Mouse (Mus musculus): ENCODE data around the gene Polr3h. TPM values are rescaled to one million over a fixed set of nuclear protein-coding genes. Genes with fewer than 3 reads are reported as not detected.
"Not testable (repeated sequence)": the region's sequence is repeated elsewhere in the genome, so short reads cannot be mapped to it uniquely, and the experiment has no call there.

Gene Polr3h
- polyA plus RNA-seq (2015; fragmentation: Nextera tagmentation; extraction: Ambion mirVana) = 128 and 146 TPM in 2 replicates

DNA sequence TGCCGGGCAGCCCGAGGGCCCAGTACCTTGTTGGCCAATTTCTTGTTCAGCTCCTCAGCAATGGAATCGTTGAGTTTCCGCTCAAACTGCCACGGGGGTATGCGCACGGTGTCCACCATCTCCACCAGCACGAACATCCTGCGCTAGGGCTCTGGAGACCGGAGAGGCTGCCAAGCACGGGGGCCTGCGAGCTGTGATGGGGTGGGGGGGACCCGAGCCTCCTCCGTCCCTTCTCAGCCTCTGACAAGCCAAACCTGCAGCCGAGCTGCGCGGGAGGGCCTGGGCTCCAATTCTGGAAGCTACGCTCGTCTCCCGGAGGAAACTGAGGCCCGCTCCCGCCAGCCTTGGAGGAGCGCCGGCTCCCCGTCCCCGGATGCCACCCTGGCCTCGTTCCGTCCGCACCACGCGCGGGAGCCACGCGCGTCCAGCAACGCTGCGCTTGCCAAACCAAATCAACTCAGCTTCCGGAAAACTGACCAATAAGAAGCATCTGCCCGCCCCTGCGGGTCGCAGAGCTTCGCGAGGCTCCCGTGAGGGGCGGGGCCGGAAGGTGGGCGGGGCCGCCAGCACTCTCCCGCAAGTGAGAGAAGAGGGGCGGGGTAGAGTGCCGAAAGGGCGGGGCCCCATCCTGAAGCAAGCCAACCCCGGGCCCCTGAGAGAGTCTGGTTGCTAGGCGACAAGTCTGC, at the start of gene Polr3h:
TSS of gene Polr3h (minus strand) at position 481 of the 686 bp plus-strand sequence.
- H3K27me3 ChIP-seq (replicated peaks) = no peaks in the 10 kb centered on the region
- peak; percentile 96; the same call in 1 of the 2 replicates for ATAC-seq (ENCODE audit: extremely low read depth, insufficient number of reproducible peaks, low FRiP score, low TSS enrichment)
- under 1% methylated on average over 54 of the region's 54 CpGs for WGBS
- H3K9ac ChIP-seq = peak within 1 kb of the TSS; percentile 82
- H3K36me3 ChIP-seq = peaks cover 6% of the 10 kb centered on the region; the same call in 1 of the 2 replicates
- H3K27ac ChIP-seq (replicated peaks) = peak within 1 kb of the TSS; percentile 25
- peak within 1 kb of the TSS; percentile 73 for H3K4me3 ChIP-seq
- peak within 1 kb of the TSS; percentile 81 for H3K4me2 ChIP-seq
- H3K4me1 ChIP-seq = peaks cover 19% of the 10 kb centered on the region
- H3K9me3 ChIP-seq = no peaks in the 10 kb centered on the region

DNA sequence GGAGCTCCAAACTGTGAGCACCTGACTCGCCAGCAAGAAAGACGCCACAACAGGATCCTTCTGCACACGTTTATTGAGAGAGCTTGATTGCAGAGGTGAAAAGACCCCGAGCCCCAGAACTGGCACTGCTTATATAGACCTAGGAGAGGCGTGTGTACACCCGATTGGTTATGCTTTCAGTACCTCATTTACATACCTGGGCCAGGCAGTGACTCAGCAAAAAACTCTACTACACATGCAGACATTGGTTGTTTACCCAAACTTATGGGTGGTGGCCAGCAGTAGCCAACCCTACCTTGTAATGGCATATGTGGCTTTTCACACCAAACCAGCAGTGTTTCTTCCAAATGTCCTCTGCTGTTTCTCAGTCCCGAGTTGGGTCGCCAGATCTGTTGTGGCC, 49.1 kb upstream of the Polr3h start:
- WGBS = 90% methylated on average over 8 of the region's 8 CpGs
- H3K4me2 ChIP-seq; H3K9me3 ChIP-seq; H3K27ac ChIP-seq (replicated peaks); H3K36me3 ChIP-seq; H3K9ac ChIP-seq; H3K4me1 ChIP-seq; H3K27me3 ChIP-seq (replicated peaks); H3K4me3 ChIP-seq; ATAC-seq (ENCODE audit: extremely low read depth, insufficient number of reproducible peaks, low FRiP score, low TSS enrichment): not testable (repeated sequence)

GRCm38 (mm10) chr15:81970498-81970897, 44.5 kb upstream of the Polr3h start:
- H3K4me3 ChIP-seq; H3K9me3 ChIP-seq; H3K27ac ChIP-seq (replicated peaks); H3K4me2 ChIP-seq; H3K9ac ChIP-seq; H3K36me3 ChIP-seq; H3K27me3 ChIP-seq (replicated peaks); ATAC-seq (ENCODE audit: extremely low read depth, insufficient number of reproducible peaks, low FRiP score, low TSS enrichment); H3K4me1 ChIP-seq: not testable (repeated sequence)
- 84% methylated on average over 4 of the region's 4 CpGs for WGBS

GRCm38 (mm10) chr15:81969635-81970034, 43.6 kb upstream of the Polr3h start:
- WGBS = 63% methylated on average over 6 of the region's 6 CpGs
- H3K4me3 ChIP-seq; H3K36me3 ChIP-seq; H3K27ac ChIP-seq (replicated peaks); H3K27me3 ChIP-seq (replicated peaks); H3K4me2 ChIP-seq; H3K9ac ChIP-seq; ATAC-seq (ENCODE audit: extremely low read depth, insufficient number of reproducible peaks, low FRiP score, low TSS enrichment); H3K9me3 ChIP-seq; H3K4me1 ChIP-seq: not testable (repeated sequence)

GRCm38 (mm10) chr15:81969173-81969572, 43.1 kb upstream of the Polr3h start:
- WGBS = 58% methylated on average over 7 of the region's 7 CpGs
- no peak overlapping the region for H3K4me3 ChIP-seq
- no peak for ATAC-seq (ENCODE audit: extremely low read depth, insufficient number of reproducible peaks, low FRiP score, low TSS enrichment)
- no peak overlapping the region for H3K4me2 ChIP-seq
- H3K27me3 ChIP-seq (replicated peaks) = no peaks in the 10 kb centered on the region
- H3K9me3 ChIP-seq = peaks cover 5% of the 10 kb centered on the region; the same call in 1 of the 2 replicates
- no peak overlapping the region for H3K27ac ChIP-seq (replicated peaks)
- H3K4me1 ChIP-seq = 0 out of 2 replicates have a peak, but pooled peaks cover 8% of the 10 kb centered on the region
- H3K9ac ChIP-seq = no peak overlapping the region
- no peaks in the 10 kb centered on the region for H3K36me3 ChIP-seq

- Histone ChIP-seq H3K9me3 (peaks cover 5% of the 10 kb centered on the region; the same call in 1 of the 2 replicates), H3K27me3 (replicated peaks) (no peaks in the 10 kb centered on the region), H3K4me3 (no peak overlapping the region), H3K4me1 (0 out of 2 replicates have a peak, but pooled peaks cover 8% of the 10 kb centered on the region), H3K9ac (no peak overlapping the region; the same call in 1 of the 2 replicates), H3K36me3 (no peaks in the 10 kb centered on the region), H3K4me2 (no peak overlapping the region), H3K27ac (replicated peaks) (no peak overlapping the region)
- ATAC-seq (ENCODE audit: extremely low read depth, insufficient number of reproducible peaks, low FRiP score, low TSS enrichment) = no peak
- WGBS = 43% methylated on average over 2 of the region's 2 CpGs
Observed at GRCm38 (mm10) chr15:81968447-81968846, 42.4 kb upstream of the Polr3h start.

DNA sequence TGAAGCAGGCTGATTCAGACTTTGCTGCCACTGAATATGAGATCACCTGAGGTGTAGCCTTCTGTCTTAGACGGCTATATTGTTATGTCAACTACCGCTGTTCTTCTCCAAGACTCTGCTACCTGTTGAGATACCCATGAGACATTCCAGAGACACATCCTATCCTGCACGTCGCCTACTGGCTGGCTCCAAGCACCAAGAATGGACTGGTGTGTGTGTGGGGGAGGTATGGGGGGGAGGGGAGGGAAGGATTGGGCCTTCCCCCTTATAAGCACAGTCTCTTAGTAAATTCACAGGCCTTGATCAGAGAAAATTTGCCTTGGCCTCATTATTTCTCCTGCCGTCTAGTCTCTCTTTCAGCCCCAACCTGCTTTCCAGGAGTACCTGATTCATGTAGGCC, 41.8 kb upstream of the Polr3h start:
- Histone ChIP-seq H3K4me2 (no peak overlapping the region), H3K9me3 (peaks cover 5% of the 10 kb centered on the region; the same call in 1 of the 2 replicates), H3K27ac (replicated peaks) (no peak overlapping the region), H3K9ac (no peak overlapping the region), H3K4me3 (no peak overlapping the region), H3K4me1 (0 out of 2 replicates have a peak, but pooled peaks cover 8% of the 10 kb centered on the region), H3K27me3 (replicated peaks) (no peaks in the 10 kb centered on the region), H3K36me3 (no peaks in the 10 kb centered on the region)
- no peak for ATAC-seq (ENCODE audit: extremely low read depth, insufficient number of reproducible peaks, low FRiP score, low TSS enrichment)
- 83% methylated on average over 5 of the region's 5 CpGs for WGBS

GRCm38 (mm10) chr15:81966062-81966829, 40.2 kb upstream of the Polr3h start:
- WGBS = 74% methylated on average over 13 of the region's 14 CpGs
- no peak for ATAC-seq (ENCODE audit: extremely low read depth, insufficient number of reproducible peaks, low FRiP score, low TSS enrichment)
- Histone ChIP-seq H3K27ac (replicated peaks) (no peak overlapping the region), H3K27me3 (replicated peaks) (no peaks in the 10 kb centered on the region), H3K36me3 (no peaks in the 10 kb centered on the region), H3K9ac (no peak overlapping the region), H3K4me3 (no peak overlapping the region), H3K9me3 (no peaks in the 10 kb centered on the region), H3K4me1 (0 out of 2 replicates have a peak, but pooled peaks cover 8% of the 10 kb centered on the region), H3K4me2 (no peak overlapping the region)

DNA sequence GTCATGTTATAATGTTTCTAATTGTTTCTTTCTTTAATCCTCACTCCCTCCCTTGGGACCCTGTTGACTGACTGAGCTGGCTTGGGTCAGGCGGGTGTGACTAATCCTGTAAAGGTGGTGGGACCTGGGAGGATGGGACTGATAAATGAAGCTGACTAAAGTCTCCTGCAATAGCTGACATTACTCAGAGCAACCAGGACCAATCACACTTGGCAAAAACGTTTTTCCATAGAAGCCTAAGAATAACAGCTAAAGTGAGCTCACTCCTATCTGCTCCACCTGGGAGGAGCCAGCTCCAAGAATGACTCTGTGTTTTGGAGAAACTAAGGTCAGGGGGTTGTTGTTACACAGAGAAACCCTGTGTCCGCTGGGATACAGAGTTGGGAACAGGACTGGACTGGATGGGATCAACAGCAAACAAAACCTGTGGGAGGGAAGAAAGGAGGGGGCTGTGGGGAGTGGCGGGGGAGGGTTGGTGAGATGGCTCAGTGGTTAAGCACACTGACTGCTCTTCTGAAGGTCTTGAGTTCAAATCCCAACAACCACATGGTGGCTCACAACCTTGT, 39.0 kb upstream of the Polr3h start:
- Histone ChIP-seq H3K4me2 (no peak overlapping the region), H3K27ac (replicated peaks) (no peak overlapping the region), H3K9ac (no peak overlapping the region), H3K27me3 (replicated peaks) (no peaks in the 10 kb centered on the region), H3K36me3 (no peaks in the 10 kb centered on the region), H3K4me1 (0 out of 2 replicates have a peak, but pooled peaks cover 11% of the 10 kb centered on the region), H3K9me3 (no peaks in the 10 kb centered on the region), H3K4me3 (no peak overlapping the region)
- no peak for ATAC-seq (ENCODE audit: extremely low read depth, insufficient number of reproducible peaks, low FRiP score, low TSS enrichment)
- WGBS = 55% methylated on average over 4 of the region's 4 CpGs

- ATAC-seq (ENCODE audit: extremely low read depth, insufficient number of reproducible peaks, low FRiP score, low TSS enrichment) = no peak
- Histone ChIP-seq H3K9me3 (no peaks in the 10 kb centered on the region), H3K27me3 (replicated peaks) (no peaks in the 10 kb centered on the region), H3K4me1 (peaks cover 14% of the 10 kb centered on the region; the same call in 1 of the 2 replicates), H3K9ac (no peak overlapping the region), H3K4me2 (no peak overlapping the region), H3K27ac (replicated peaks) (no peak overlapping the region), H3K36me3 (no peaks in the 10 kb centered on the region), H3K4me3 (no peak overlapping the region)
- 45% methylated on average over 1 of the region's 1 CpGs for WGBS
Observed at GRCm38 (mm10) chr15:81964262-81964661, 38.2 kb upstream of the Polr3h start.

DNA sequence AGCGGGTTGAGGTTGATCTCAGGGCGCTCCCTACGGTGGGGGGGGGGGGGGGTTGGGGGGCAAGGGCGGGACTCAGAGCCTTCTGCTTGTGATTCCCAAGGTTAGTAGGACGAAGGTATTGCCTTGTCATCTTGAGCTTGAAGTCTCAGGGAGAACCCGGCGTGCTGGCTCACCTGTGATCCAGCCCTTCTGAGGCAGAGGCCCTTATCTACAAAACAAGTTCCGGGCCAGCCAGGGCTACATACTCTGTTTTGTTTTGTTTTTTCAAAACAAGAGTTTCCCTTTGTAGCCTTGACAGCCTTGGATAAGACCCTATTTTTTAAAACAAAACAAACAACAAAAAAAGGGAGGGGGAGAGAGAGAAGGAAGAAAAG, 35.0 kb upstream of the Polr3h start:
- Histone ChIP-seq H3K4me3 (peak overlapping the region; percentile 66), H3K9ac (peak overlapping the region; percentile 64), H3K27ac (replicated peaks) (peak overlapping the region; percentile 32; the same call in 1 of the 2 replicates), H3K4me2 (peak overlapping the region; percentile 98), H3K9me3 (no peaks in the 10 kb centered on the region), H3K4me1 (peaks cover 16% of the 10 kb centered on the region; the same call in 1 of the 2 replicates), H3K27me3 (replicated peaks) (no peaks in the 10 kb centered on the region), H3K36me3 (0 out of 2 replicates have a peak, but pooled peaks cover 1% of the 10 kb centered on the region)
- WGBS = under 1% methylated on average over 5 of the region's 8 CpGs
- no peak; the same call in 1 of the 2 replicates for ATAC-seq (ENCODE audit: extremely low read depth, insufficient number of reproducible peaks, low FRiP score, low TSS enrichment)
